Mouse (Mus musculus) hindbrain, embryonic 15.5 days (tissue): Measurements from ENCODE around the gene Ube2z. TPM values are rescaled to one million over a fixed set of nuclear protein-coding genes. Genes with fewer than 3 reads are reported as not detected.
"Not testable (repeated sequence)": the region's sequence is repeated elsewhere in the genome, so short reads cannot be mapped to it uniquely, and the experiment has no call there.

Source experiments
- ATAC-seq: fragments of 200-750 bp; cut with Nextera tagmentation; 2 replicates; pipeline ENCODE4 v1.8.0; 2017; ENCODE audit warnings: low read depth, moderate number of reproducible peaks, moderate TSS enrichment; ENCODE audit not compliant: low FRiP score
- H3K27ac ChIP-seq: fragments of 300-500 bp; sonication (generic); replicated peaks from 2 replicates; pipeline ENCODE4 v1.5.1; 2015; ENCODE audit warnings: mild to moderate bottlenecking, inconsistent platforms
- H3K27me3 ChIP-seq: fragments of 300-500 bp; sonication (generic); 2 replicates; pipeline ENCODE4 v1.6.1; 2015; ENCODE audit warnings: control low read depth, inconsistent platforms
- H3K36me3 ChIP-seq: fragments of 300-500 bp; sonication (generic); 2 replicates; pipeline ENCODE4 v1.6.1; 2015; ENCODE audit warnings: control low read depth, inconsistent platforms
- H3K4me1 ChIP-seq: fragments of 300-500 bp; sonication (generic); replicated peaks from 2 replicates; pipeline ENCODE4 v1.6.1; 2015; ENCODE audit warnings: control low read depth, inconsistent platforms
- H3K4me2 ChIP-seq: fragments of 300-500 bp; sonication (generic); 2 replicates; pipeline ENCODE4 v1.6.1; 2015; ENCODE audit warnings: moderate library complexity, mild to moderate bottlenecking, inconsistent platforms
- H3K4me3 ChIP-seq: fragments of 300-500 bp; sonication (generic); 2 replicates; pipeline ENCODE4 v1.5.1; 2015; ENCODE audit warnings: mild to moderate bottlenecking, inconsistent platforms
- H3K9ac ChIP-seq: fragments of 300-500 bp; sonication (generic); 2 replicates; pipeline ENCODE4 v1.6.1; 2015; ENCODE audit warnings: inconsistent platforms
- H3K9me3 ChIP-seq: fragments of 300-500 bp; sonication (generic); 2 replicates; pipeline ENCODE4 v1.6.1; 2016; ENCODE audit warnings: control low read depth, inconsistent platforms
- WGBS: fragments of 180-500 bp; shearing (Covaris S2); methylation state at CpG from one replicate; pipeline ENCODE4 v1.1.7; 2015; 5-methylcytosine and 5-hydroxymethylcytosine counted together
- polyA plus RNA-seq: library from polyadenylated mRNA; unstranded; fragments of >200 nt; fragmentation: Nextera tagmentation; extraction: Ambion mirVana; gene quantifications from 2 replicates; pipeline ENCODE4 v1.2.1, GENCODE M21; 2015

Gene Ube2z
- 40.0 and 40.1 TPM in 2 replicates for polyA plus RNA-seq

DNA sequence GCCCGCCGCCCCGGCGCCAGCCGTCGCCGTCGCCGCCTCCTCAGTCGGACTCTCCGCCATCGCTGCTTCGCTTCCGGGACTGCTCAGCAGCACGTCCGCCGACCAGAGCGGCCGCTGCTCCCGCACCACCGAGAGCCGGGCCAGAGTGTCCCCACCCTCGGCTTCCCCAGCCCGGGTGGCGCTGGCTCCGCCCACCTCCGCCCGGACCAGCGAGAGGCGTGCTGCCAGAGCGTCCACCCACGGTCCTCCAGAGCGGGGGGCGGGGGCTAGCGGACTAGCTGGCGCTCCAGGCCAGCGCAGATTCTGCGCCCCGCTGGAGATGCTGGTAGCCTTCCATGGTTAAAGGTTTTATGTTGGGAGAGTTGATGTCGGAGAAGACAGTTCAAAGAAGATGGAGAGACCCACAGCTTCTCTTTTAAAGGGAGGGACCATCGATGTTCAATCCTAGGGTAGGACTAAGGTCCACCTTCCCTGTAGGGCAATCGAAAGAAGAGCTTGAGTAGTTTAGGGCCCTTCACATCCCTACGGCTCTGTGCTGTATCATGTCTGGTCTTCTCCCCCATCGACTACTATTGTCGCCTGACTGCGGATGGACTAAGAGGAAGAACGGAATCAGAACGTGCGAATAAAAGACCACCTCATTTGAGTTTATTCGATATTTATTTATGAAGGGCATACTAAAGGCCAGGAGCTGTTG is at the start of gene Ube2z:
Ube2z (minus strand) TSS at position 174 of the 697 bp plus-strand sequence.
- WGBS: 4% methylated on average over 49 of the region's 50 CpGs
- H3K9me3 ChIP-seq: no peaks in the 10 kb centered on the region
- no peaks in the 10 kb centered on the region for H3K27me3 ChIP-seq
- H3K9ac ChIP-seq: peak within 1 kb of the TSS; percentile 96
- peak within 1 kb of the TSS; percentile 94 for H3K4me2 ChIP-seq
- H3K27ac ChIP-seq: peak within 1 kb of the TSS; percentile 80
- ATAC-seq: peak; percentile 98
- H3K4me1 ChIP-seq: peaks cover 30% of the 10 kb centered on the region
- H3K36me3 ChIP-seq: peaks cover 17% of the 10 kb centered on the region
- H3K4me3 ChIP-seq: peak within 1 kb of the TSS; percentile 99

DNA sequence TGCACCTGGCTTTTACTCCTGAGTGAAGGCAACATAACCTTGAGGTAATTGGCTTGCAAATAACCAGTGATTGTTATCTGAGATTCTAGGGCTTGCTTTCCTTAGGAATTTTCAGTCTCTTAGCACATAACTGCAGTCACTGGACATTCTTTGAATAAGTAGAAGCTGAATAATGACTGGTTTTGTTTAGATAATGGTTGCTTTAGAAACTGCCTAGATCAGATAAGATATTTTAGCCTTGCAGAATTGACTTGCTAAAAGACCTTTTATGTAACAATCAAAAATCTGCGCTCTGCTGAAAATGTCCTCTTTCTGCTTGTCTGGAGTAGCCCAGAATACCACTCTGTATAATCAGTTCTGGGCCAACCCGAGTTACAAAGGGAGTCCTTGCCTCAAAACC is 48.9 kb upstream of the Ube2z start:
- Histone ChIP-seq H3K27me3 (no peaks in the 10 kb centered on the region), H3K36me3 (no peaks in the 10 kb centered on the region), H3K9me3 (no peaks in the 10 kb centered on the region), H3K27ac (no peak overlapping the region), H3K4me3 (no peak overlapping the region), H3K9ac (no peak overlapping the region), H3K4me1 (no peaks in the 10 kb centered on the region), H3K4me2 (no peak overlapping the region)
- 67% methylated on average over 2 of the region's 2 CpGs for WGBS
- no peak for ATAC-seq

DNA sequence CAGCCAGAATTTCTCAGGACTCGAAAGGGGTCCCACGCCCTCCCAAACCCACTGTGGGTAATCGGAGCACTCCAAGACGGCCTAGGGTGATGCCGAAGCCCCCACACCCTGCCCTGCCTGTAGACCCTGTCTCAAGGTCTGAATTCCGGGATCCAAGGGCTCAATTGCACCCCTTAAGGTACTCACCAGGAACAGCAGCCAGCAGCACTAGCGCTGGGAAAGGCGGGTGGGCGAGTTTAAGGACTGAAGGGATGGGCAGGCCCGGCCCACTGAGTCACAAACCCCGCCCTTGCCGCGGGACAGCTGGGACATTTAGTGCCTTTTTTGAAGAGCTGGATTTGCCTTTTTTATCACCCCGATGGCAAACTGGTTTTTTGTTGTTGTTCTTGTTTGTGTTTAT is 46.6 kb upstream of the Ube2z start, which contains the start of gene Calcoco2:
Calcoco2 (minus strand) TSS at position 214 of the 400 bp plus-strand sequence.
- no peaks in the 10 kb centered on the region for H3K27me3 ChIP-seq
- no peak within 1 kb of the TSS for H3K4me2 ChIP-seq
- WGBS: 42% methylated on average over 14 of the region's 14 CpGs
- H3K27ac ChIP-seq: no peak within 1 kb of the TSS
- H3K9me3 ChIP-seq: no peaks in the 10 kb centered on the region
- H3K4me1 ChIP-seq: no peaks in the 10 kb centered on the region
- H3K36me3 ChIP-seq: no peaks in the 10 kb centered on the region
- no peak for ATAC-seq
- H3K9ac ChIP-seq: no peak within 1 kb of the TSS
- no peak within 1 kb of the TSS for H3K4me3 ChIP-seq

DNA sequence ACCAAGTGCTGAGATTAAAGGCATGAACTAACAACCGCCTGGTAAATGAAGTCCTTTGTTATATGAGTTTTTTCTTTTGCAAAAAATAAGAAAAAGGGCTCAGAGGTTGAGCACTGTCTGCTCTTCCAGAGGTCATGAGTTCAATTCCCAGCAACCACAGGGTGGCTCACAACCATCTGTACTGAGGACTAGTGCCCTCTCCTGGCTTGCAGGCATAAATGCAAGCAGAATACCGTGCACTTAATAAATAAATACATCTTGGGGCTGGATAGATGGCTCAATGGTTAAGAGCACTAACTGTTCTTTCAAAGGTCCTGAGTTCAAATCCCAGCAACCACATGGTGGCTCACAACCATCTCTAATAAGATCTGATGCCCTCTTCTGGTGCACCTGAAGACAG is 45.8 kb upstream of the Ube2z start:
- not testable (repeated sequence) for ATAC-seq, H3K27me3 ChIP-seq, H3K4me3 ChIP-seq, H3K27ac ChIP-seq, H3K9me3 ChIP-seq, H3K4me2 ChIP-seq, H3K4me1 ChIP-seq, H3K9ac ChIP-seq, H3K36me3 ChIP-seq
- 68% methylated on average over 2 of the region's 2 CpGs for WGBS

DNA sequence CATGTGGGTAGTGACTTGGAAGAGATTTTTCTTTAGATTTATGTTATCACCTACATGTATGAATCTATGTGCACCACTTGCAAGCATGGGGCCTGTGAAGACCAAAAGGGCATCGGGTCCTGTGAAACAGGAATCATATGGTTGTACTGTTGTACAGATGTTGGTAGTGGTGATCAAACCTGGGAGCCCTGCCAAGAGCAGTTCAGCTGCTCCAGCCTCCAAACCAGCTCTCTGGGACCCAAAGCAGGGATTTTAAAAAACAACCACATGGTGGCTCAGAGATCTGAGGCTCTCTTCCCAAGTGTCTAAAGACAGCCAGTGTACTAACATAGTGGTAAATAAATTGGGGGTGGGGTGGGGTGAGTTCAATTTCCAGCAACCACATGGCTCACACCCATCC is 43.2 kb upstream of the Ube2z start:
- no peak overlapping the region for H3K4me2 ChIP-seq
- 81% methylated on average over 1 of the region's 1 CpGs for WGBS

DNA sequence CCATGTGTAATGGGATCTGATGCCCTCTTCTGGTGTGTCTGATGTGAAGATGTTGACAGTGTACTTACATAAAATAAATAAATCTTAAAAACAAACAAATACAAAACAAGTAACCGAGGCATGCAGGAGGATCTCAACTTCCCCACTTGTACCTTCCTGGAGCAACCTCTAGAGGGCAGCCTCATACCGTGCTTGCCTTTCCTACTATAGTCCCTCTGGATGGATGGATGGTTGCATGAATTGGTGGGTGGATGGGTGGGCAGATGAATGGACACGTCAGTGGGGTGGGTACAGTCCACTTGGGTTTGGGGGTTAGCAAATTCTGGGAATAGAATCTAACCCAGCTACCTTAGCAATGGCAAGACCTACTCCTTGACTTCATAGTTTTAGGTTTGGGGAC is 28.2 kb upstream of the Ube2z start:
- Histone ChIP-seq H3K27ac (no peak overlapping the region), H3K36me3 (no peaks in the 10 kb centered on the region), H3K9ac (no peak overlapping the region), H3K27me3 (no peaks in the 10 kb centered on the region), H3K4me2 (no peak overlapping the region), H3K4me3 (no peak overlapping the region), H3K9me3 (no peaks in the 10 kb centered on the region), H3K4me1 (no peaks in the 10 kb centered on the region)
- no peak for ATAC-seq
- WGBS: 13% methylated on average over 3 of the region's 3 CpGs

More for the DNA sequence above, 43.2 kb upstream of the Ube2z start:
- Histone ChIP-seq H3K4me1 (no peaks in the 10 kb centered on the region), H3K36me3 (no peaks in the 10 kb centered on the region), H3K27ac (no peak overlapping the region), H3K4me3 (no peak overlapping the region), H3K9me3 (no peaks in the 10 kb centered on the region), H3K9ac (no peak overlapping the region), H3K27me3 (no peaks in the 10 kb centered on the region)
- ATAC-seq: no peak

DNA sequence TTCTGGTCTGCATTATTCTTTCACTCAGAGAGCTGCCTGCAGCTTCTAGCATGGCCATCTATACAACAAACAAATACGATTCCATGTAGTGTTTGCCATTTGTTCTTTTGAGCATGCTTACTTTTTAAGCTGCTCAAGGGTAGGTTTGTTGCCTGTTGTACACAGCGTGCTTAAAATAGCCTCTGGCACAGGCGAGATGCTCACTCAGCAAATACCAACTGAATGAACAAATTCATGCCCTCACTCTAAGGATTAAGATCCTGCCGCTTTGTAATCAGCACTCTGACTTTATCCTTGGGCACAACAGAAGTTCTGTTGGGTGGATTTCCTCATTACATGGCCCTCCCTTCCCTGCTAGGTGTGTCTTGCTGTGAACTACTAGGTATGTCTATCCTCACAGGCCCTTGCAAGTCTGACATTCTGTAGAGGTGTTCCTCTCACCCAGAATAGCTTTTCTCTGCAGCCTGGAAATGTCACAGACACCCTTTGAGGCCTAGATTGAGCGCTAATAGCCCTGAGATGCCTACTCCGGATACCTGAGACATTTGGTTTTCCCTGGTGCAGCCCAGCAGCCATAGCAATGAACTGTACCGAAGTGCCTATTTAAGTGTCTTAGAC is 27.6 kb upstream of the Ube2z start:
- H3K27me3 ChIP-seq: no peaks in the 10 kb centered on the region
- H3K27ac ChIP-seq: no peak overlapping the region
- H3K36me3 ChIP-seq: no peaks in the 10 kb centered on the region
- WGBS: 41% methylated on average over 7 of the region's 7 CpGs
- no peak overlapping the region for H3K4me3 ChIP-seq
- no peak for ATAC-seq
- H3K9ac ChIP-seq: no peak overlapping the region
- no peaks in the 10 kb centered on the region for H3K9me3 ChIP-seq
- no peak overlapping the region for H3K4me2 ChIP-seq
- H3K4me1 ChIP-seq: no peaks in the 10 kb centered on the region

DNA sequence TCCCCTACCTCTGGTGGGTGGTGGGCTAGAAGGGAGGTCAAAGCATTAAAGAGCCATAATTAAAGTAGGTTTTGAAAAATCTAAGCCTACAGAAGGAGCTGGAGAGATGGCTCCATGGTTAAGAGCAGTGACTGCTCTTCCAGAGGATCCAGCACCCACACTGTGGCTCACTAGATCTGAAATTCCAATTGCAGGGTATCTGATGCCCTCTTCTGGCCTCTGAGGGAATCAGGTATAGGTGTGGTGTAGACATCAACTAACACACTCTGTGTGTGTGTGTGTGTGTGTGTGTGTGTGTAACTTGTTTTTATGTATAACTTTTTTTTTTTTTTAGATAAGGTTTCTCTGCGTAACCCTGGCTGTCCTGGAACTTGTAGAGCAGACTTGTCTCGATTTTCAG is 25.9 kb upstream of the Ube2z start:
- WGBS: 75% methylated on average over 2 of the region's 2 CpGs
- no peaks in the 10 kb centered on the region for H3K27me3 ChIP-seq
- no peaks in the 10 kb centered on the region for H3K9me3 ChIP-seq
- ATAC-seq: no peak
- no peak overlapping the region for H3K27ac ChIP-seq
- H3K4me1 ChIP-seq: no peaks in the 10 kb centered on the region
- no peak overlapping the region for H3K9ac ChIP-seq
- H3K4me2 ChIP-seq: no peak overlapping the region
- no peak overlapping the region for H3K4me3 ChIP-seq
- H3K36me3 ChIP-seq: no peaks in the 10 kb centered on the region

DNA sequence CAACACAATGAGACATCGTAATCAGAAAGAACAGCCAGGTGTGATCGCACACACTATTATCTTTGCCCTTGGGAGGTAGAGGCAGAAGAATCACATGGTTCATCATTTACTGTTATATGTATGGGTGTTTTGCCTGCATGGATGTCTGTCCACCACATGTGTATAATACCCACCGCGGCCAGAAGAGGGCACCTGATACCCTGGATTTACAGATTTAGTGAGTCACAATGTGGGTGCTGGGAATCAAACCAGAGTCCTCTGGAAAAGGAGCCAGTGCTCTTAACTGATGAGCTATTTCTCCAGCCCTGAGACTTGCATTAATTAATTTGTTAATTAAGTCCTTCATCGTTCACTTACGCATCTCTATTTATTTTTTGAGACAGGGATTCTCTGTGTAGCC is 22.8 kb upstream of the Ube2z start:
- no peaks in the 10 kb centered on the region for H3K9me3 ChIP-seq
- H3K27ac ChIP-seq: no peak overlapping the region
- H3K27me3 ChIP-seq: no peaks in the 10 kb centered on the region
- no peak overlapping the region for H3K4me3 ChIP-seq
- H3K9ac ChIP-seq: no peak overlapping the region
- H3K4me2 ChIP-seq: no peak overlapping the region
- H3K4me1 ChIP-seq: no peaks in the 10 kb centered on the region
- no peak for ATAC-seq
- WGBS: 91% methylated on average over 6 of the region's 6 CpGs
- H3K36me3 ChIP-seq: no peaks in the 10 kb centered on the region

DNA sequence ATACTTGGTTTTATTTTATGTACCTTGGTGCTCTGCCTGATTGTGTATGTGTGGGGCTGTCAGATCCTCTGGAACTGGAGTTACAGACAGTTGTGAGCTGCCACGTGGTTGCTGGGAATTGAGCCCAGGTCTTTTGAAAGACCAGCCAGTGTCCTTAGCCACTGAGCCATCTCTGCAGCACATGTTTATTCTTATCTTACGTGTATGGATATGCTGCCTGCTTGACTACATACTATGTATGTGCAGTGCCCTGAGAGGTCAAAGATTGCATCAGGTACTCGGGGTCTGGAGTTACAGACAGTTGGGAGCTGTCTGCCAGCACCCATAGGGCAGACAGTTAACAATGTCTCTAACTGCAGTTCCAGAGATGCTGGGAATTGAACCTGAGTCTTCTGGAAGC is 17.5 kb upstream of the Ube2z start:
- Histone ChIP-seq H3K36me3 (no peaks in the 10 kb centered on the region), H3K27me3 (no peaks in the 10 kb centered on the region), H3K27ac (no peak overlapping the region), H3K4me2 (no peak overlapping the region), H3K9me3 (no peaks in the 10 kb centered on the region), H3K4me1 (no peaks in the 10 kb centered on the region), H3K4me3 (no peak overlapping the region), H3K9ac (no peak overlapping the region)
- 76% methylated on average over 3 of the region's 3 CpGs for WGBS
- no peak for ATAC-seq

DNA sequence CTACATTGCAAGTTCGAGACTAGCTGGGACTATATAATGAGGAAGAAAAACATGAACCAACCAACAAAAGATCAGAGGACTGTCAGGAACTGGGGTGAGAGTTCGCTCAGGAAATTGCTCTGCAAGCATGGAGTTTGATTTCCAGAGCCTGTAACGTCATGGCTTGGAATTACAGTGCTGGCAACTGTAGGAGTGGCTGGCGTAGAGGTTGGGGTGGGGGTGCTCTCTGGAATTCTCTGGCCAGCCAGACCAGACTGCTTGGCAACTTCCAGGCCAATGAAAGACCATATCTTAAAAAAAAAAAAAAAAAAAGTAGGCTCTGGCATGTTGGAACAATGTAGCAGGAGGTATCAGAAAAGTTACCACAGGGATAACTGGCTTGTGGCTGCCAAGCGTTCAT is 15.5 kb upstream of the Ube2z start:
- no peak for ATAC-seq
- Histone ChIP-seq H3K9me3 (no peaks in the 10 kb centered on the region), H3K4me1 (0 out of 2 replicates have a peak, but pooled peaks cover 4% of the 10 kb centered on the region), H3K27me3 (no peaks in the 10 kb centered on the region), H3K27ac (no peak overlapping the region), H3K4me2 (no peak overlapping the region), H3K9ac (no peak overlapping the region), H3K4me3 (no peak overlapping the region), H3K36me3 (no peaks in the 10 kb centered on the region)
- WGBS: 81% methylated on average over 5 of the region's 5 CpGs

DNA sequence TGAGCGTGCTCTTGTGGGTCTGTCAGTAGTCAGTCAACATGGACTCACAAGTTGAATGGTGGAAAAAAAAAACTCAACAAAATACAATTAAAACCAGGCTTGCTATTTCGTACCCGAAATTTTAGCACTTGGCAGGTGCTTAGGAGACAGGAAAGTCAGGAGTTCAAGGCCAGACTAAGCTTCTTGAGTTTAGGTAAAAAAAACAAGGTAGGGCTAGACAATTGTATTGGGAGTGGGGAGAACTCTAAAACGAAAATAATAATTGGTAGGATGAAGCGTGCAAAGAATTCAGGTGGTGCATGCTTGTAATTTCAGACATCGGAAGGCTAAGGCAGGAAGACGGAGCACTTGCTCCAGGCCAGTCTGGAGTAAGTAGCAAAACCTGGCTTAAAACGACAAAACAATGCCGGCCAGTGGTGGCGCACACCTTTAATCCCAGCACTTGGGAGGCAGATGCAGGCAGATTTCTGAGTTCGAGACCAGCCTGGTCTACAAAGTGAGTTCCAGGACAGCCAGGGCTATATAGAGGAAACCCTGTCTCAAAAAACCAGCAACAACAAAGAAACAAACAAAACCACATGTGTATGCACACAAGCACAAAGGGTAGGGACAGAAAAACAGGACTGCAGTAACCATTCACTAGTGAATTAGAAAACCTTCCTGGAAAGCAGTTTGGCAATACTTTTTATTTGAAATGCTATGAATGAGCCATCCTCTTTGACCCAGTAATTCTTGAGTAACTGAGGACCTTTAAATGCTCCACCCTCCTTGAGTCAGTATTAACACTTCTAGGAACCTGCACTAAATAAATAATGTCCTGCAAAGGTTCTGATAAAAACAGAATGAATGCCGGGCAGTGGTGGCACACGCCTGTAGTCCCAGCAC is 11.3 kb upstream of the Ube2z start:
- peaks cover 6% of the 10 kb centered on the region for H3K36me3 ChIP-seq
- peak overlapping the region; percentile 60 for H3K4me2 ChIP-seq
- H3K9ac ChIP-seq: peak overlapping the region; percentile 44
- ATAC-seq: no peak
- WGBS: 66% methylated on average over 13 of the region's 13 CpGs
- H3K9me3 ChIP-seq: no peaks in the 10 kb centered on the region
- H3K4me1 ChIP-seq: peaks cover 21% of the 10 kb centered on the region
- peak overlapping the region; percentile 70 for H3K4me3 ChIP-seq
- H3K27me3 ChIP-seq: no peaks in the 10 kb centered on the region
- peak overlapping the region; percentile 91 for H3K27ac ChIP-seq
